Mouse (Mus musculus) left cerebral cortex, postnatal 10 days (tissue): ENCODE results near the gene Chrnb2. TPM values are rescaled to one million over a fixed set of nuclear protein-coding genes. Genes with fewer than 3 reads are reported as not detected.

ENCODE experiments used
- DNase-seq, 2 experiments: peaks; one replicate each; pipeline ENCODE4 v3.0.0; 2021 to 2022; ENCODE audit warnings: low spot score in 2 of 2, mixed read lengths in 1 of 2; ENCODE audit errors: extremely low spot score in 1 of 2
- intact Hi-C: fragments of 180-260 bp; cut with DNase I; formaldehyde crosslinking; loops from one replicate; pipeline ENCODE4 v1.15.1; 2025
- total RNA-seq, 2 experiments: library from RNA; stranded (reverse); gene quantifications; 2 replicates each; pipeline ENCODE4 v1.2.3; 2021

Gene Chrnb2
- total RNA-seq, 2 experiments from 2014 or later, result 26.0 to 26.9 TPM

DNA sequence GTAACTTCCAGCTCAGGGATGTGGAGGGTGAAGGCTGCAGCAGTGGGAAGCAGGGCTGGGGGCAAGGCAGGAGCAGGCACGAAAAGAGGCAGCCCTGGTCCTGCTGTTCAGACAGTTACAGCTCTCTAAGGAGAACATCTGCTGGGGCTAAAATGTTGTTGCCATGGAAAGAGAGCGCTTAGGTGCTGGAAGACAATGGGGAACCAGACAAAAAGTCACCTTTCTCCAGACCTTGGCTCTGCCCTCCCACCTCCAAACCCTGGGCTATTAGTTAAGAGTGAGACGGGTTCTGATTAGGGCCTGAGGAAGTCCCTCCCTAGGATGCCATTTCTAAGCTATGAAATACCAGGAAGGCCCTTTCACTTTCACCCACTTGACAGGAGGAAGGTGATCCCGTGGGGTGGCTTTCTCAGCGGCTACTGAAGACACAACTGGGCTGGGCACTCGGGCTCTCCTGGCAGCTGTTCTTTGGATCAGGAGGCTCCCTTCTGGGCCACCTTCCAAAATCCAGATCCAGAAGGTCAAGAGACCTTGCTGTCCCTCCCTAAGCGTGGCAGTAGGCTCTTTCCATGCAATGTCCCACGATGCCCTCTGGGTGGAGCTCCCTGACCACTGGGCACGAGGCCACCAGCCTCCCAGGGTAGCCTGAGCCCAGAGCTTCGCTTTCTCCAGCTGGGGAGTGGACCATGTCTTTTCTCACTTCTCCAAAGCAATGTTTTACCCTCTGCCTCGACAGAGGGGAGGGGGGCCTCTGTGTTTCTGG is 20.7 kb upstream of the Chrnb2 start:
- peak; percentile 49 to 86 for DNase-seq
- intact Hi-C loops, result loop anchor here (5.0 kb wide), 1 partner anchor 72 kb away; no protein-coding TSS in a partner anchor

GRCm38 (mm10) chr3:89781640-89782039 is 17.2 kb upstream of the Chrnb2 start:
- DNase-seq, result no peak
- intact Hi-C loops, result no loop called here

DNA sequence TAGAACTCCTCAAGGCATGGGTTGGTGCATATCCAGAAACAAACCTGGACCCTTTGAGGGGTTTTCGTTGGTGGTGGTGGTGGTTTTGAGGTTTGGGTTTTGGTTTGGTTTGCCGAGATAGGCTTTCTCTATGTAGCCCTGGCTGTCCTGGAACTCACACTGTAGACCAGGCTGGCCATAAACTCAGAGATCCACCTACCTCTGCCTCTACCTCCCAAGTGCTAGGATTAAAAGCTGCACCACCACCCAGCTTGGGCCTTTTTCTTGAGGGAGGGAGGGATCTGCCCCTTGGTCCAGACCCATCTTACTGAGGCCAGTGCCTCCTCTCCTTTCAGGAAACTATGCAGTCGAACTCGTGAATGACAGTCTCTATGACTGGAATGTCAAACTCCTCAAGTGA is 15.7 kb upstream of the Chrnb2 start:
- DNase-seq, result no peak
- intact Hi-C loops, result no loop called here

GRCm38 (mm10) chr3:89776001-89776400 is 11.6 kb upstream of the Chrnb2 start:
- DNase-seq, result no peak
- intact Hi-C loops, result loop anchor here (10.0 kb wide), 1 partner anchor 431 kb away; the partner anchor contains the start of gene Adam15

DNA sequence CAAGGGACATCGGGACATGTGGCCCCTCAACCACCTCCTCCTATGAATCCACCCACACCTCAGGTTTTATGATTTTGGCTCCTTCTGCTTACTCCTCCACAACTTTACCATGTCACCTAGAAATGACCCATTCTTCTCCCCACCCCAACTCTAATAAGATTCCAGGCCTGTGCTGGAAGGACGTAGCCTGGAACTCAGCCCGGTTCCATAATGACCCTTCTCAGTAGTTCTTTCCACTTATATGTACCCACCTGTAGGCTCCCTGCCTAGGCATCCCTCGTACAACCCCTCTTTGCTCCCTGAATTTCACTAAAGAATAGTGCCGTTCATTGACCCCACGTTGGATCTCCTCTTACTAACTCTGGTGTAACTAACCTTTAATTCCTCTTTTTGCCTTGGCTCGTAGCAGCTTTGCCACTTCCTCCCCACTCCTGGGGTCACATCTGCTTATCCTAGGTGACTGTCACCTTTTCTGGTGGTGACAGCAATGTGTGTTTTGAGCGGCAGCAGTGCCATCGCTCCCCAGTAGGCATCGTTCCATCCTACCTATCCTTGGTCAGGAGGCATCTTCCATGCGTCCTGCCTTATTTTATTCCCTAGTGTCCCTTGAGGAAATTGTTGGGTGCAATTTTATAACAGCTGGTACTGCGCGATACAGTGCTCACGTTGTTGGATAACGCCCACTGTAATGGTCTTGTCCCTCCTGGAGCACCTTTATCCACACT is 10.0 kb upstream of the Chrnb2 start:
- intact Hi-C loops, result loop anchor here (5.0 to 10.0 kb wide), 3 partner anchors 42 to 430 kb away; partner anchors contain the start of gene Adam15
- peak in 1 of 2 experiments; percentile 15 for DNase-seq

DNA sequence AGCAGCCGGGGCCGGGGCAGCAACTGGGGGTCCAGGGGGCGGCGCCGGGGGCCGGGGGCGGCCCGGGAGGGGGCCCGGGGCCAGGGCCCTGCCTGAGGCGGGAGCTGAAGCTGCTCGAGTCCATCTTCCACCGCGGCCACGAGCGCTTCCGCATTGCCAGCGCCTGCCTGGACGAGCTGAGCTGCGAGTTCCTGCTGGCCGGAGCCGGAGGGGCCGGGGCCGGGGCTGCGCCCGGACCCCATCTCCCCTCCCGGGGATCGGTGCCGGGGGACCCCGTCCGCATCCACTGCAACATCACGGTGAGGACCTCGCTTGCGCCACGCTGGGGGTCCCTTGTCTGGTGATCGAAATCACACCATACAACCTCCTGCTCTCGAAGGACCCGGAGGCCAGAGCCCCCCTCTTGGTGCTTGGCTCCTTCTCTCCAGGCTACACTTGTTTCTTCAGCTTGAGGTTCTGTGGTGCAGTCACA is 9.3 kb upstream of the Chrnb2 start:
- DNase-seq, result peak in 1 of 2 experiments; percentile 70
- intact Hi-C loops, result loop anchor here (5.0 to 10.0 kb wide), 3 partner anchors 41 to 429 kb away; partner anchors contain the start of gene Adam15

DNA sequence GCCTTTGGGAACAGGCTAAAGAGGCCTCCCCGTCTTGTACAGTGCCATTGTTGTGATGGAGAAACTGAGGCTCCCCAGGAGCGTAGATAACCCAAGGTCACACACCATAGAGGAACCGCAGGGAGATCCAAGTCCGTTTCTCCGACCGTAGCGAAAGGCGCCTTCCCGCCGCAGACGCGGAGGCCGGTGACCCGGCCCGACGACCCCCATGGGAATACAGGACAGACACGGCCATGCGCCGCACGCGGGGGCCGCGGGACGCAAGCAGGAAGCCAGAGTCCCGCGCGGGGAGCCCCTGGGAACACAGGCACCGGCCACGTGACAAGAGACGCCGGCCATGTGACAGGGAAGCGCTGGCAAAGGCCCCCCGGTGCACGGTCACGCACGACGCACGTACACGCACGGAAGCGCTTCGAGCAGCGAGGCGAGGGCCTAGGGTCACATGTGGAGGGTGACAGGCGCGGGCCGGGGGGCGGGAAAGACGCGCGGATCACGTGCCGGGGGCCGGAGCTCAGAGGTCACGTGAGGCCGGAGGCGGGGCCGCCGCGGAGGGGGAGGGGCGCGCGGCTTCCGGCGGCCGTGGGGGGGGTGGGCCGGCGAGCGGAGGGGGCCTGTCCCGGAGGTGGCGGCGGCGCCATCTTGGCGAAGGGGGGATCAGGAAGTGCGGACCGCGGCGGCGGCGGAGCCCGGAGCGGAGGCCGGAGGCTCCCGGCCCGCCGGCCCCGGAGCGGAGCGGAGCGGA is 8.7 kb upstream of the Chrnb2 start, which contains the start of gene Ube2q1:
TSS of gene Ube2q1 (plus strand) at position 649 of the 742 bp plus-strand sequence.
- intact Hi-C loops, result loop anchor here (5.0 to 10.0 kb wide), 3 partner anchors 41 to 428 kb away; partner anchors contain the start of gene Adam15
- peak; percentile 98 to 99 for DNase-seq

- intact Hi-C loops, result loop anchor here (5.0 to 10.0 kb wide), 3 partner anchors 40 to 428 kb away; partner anchors contain the start of gene Adam15
- peak; percentile 81 for DNase-seq
Observed at GRCm38 (mm10) chr3:89772588-89772967, 8.1 kb upstream of the Chrnb2 start.

DNA sequence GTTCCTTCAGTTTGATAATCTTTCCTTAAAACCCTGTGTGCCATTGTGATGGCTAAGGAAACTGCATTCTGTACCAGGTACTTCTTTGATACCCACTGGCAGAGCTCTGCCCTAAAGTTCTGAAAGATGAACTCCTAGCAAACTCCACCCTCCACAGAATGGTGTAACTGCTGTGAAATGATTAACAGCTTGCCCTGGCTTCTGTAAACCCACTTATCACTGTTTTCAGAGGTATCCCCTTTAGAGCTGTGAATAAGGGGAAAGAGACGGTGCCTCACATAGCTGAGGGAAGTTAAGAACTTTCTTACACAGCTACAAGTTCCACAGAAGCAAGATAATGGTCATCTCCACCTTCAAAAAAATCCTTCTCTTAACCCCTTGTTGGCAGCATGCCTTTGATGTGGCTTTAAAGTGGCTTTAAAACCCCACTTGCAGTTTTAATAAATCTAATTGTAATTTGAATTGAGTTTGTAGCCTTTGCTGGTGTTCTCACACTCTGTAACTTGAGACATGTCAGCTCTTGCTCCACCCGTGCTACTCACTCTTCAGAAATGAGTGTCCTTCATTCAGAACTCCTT is 6.1 kb upstream of the Chrnb2 start:
- no peak for DNase-seq
- intact Hi-C loops, result loop anchor here (5.0 to 10.0 kb wide), 3 partner anchors 38 to 426 kb away; partner anchors contain the start of gene Adam15

DNA sequence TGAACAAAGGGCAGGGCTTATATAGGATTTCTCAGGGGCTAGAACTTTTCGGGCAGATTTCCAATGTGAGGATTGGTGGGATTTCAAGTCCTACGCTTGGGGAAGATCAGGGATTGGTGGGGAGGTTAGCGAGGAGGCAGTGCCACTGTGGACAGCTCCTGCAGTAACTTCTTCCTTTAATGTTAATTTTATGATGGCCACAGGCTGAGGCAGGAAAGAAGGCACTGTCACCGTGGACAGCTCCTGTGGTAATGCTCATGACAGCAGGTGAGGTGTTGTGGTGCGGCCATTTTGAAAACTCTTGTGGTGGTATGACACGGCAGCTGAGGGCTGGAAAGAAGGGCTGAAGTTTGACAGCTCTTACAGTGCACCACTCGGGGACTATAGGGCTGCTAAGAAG is 5.2 kb upstream of the Chrnb2 start:
- intact Hi-C loops, result no loop called here
- DNase-seq, result no peak

GRCm38 (mm10) chr3:89759786-89760185 is 4.6 kb downstream of the Chrnb2 start:
- intact Hi-C loops, result no loop called here
- no peak for DNase-seq

DNA sequence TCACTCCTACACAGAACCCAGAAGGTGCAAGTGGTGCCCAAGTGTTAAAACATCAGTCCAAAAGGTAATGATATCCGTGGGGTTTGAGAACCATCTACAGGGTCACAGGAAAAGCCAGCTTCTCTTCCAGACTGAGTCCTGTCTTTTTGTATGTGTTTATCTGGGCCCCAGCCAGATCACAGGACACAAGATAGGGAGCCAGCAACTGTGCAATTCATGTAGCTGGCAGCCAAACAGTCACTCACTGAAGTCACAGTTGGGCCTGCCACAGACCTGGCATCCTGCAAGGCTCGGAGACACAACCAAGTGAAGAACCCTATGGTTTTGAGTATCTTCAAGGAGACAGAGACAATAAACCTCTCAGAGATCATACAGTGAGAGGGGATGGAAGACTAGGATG is 6.6 kb downstream of the Chrnb2 start:
- DNase-seq, result no peak
- intact Hi-C loops, result no loop called here

DNA sequence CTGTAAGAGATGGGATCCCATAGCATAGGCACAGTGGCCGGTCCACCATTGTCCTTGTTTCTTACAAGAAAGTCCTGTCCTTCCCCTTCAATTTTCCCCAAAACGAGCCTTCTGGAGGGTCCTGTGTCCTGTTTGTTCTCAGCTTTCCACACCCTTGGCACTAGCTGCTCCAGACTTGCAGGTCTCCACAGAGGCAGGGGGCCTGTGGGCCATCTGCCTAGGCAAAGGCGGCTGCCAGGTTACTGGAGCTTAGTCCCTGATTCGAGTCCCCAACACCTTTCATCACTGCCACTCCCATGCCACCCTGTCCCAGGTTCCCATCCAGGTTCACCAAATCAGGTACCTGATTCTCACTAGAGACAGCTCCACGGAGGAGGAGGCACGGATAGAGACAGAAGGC is 9.1 kb downstream of the Chrnb2 start:
- DNase-seq, result no peak
- intact Hi-C loops, result no loop called here

GRCm38 (mm10) chr3:89752307-89752706 is 12.1 kb downstream of the Chrnb2 start:
- peak in 1 of 2 experiments; percentile 56 for DNase-seq
- intact Hi-C loops, result no loop called here

DNA sequence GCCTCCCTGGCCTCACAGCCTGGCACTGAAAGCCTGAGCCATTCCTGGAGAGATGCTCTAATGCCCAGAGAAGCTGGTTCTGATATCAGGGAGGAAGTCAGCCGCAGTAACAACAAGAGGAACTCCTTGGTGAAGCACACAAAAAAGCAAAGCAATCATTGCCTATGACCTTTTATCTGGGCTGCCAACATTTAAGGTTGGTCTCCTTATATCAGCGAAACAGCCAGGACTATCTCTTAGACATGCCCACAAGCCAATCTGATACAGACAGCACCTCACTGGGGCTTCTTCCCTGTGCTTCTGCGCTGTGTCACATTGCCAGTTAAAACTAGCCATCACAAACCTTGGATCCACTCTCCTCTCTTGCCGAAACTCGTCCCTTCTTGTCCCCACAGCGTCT is 25.9 kb downstream of the Chrnb2 start:
- no peak for DNase-seq
- intact Hi-C loops, result no loop called here

DNA sequence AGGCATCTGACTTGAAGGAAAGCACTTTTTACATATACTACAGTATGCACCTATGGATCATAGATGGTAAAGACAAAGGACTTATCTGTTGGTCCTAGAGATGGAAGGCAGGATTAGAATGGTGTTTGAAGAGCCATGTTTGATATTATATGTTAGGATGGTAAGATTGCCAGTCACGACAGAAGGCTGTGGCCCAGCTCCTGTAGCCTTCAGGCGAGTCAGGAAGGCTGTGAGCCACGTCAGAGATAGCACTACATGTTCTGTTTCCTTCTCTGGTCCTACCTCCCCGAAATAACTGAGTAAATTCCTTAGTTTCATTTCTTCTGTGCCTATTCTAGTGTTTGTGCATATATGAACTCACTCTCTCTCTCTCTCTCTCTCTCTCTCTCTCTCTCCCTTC is 32.3 kb downstream of the Chrnb2 start:
- no peak for DNase-seq
- intact Hi-C loops, result loop anchor here (5.0 kb wide), 1 partner anchor 40 kb away; the partner anchor contains the start of gene Ube2q1

DNA sequence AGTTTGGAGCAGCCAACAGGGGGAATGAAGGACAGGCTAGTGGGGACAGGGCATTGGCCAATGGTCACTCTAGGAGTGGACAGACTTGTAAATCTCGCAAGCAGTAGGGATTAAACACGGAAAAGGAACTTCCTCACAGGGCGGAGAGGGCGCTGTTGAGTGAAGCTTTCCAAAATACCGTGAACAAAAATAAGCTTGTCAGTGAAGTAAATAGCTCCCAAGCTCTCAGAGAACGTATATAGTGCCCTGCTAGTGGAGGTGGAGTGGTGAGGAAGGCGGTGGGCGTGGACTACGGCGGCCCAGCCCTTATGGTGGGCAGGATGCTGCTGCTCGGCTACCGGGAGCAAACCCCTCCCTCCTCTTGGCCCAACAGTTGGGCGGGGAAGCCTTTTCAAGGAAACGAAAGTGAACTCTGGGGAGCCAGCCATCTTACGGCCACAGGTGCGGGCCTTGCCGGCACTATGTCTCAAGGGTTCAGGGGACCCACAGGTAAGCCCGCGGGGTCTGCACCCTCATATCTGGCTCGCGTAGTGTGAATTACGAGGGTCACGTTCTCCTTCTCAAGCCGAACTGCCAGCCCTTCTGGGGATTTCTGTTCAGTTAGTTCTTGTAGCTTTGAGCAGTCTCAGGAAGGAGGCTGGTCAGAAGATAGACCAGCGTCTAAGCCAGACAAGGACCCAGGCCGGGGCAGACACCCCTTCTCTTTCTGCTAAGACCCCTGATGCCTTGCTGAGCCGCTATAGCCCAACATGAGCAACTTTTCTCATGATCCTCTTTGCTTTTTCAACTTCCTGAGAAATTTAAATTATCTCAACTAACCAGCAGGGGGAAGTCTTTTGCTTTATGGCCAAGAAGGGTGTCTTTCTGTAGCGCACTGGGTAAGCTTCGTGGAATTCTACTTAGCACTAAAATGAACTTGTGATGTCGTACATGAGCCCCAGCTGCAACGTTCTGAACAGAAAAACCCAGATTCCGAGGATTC is 33.8 kb downstream of the Chrnb2 start:
- intact Hi-C loops, result loop anchor here (5.0 kb wide), 1 partner anchor 42 kb away; the partner anchor contains the start of gene Ube2q1

More for the DNA sequence above, 33.8 kb downstream of the Chrnb2 start:
- DNase-seq, result peak; percentile 29 to 90
